Mouse (Mus musculus) liver, adult 2 months (tissue): ENCODE results near the gene Cfap77.

ENCODE experiments used
- CTCF ChIP-seq: fragments of 200-500 bp; IDR thresholded peaks from 2 replicates; pipeline ENCODE4 v1.5.1; 2011; ENCODE audit warnings: low read depth, low read length, control low read depth
- POLR2A ChIP-seq: fragments of 200-500 bp; IDR thresholded peaks from 2 replicates; pipeline ENCODE4 v1.6.1; 2011; ENCODE audit warnings: low read length, control low read depth; ENCODE audit not compliant: insufficient read depth; ENCODE audit errors: extremely low read depth

DNA sequence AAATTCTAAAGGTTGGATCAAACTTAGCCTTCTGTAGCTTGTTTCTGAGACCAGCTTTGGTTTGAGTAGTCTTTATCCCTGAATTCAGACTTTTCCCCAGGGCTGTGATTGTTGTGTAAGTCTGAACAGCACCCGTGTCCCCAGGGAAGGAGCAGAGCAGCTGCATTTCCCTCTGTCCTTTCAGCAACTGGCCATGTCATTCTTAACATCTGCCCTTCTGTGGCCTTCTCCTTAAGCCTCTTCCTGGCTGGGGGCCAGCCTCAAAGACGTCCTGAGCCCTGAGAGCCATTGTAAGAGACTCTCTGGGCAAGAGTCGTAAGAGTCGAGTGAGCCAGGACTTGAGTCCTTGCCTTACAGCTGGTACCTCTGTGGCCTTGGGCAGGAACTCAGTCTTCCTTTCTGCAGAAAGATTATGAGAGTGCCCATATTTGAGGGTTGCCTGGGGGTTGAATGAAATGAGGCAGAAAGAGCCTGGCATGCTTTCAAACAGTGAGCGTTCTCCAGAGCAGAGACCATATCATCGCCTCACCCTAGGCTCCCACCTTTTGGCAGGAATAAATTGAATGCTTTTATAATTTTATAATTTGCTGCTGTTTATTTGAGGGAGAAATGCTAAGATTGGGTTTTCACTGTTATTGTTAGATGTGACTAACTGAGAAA is 171.9 kb downstream of the Cfap77 start:
- TF ChIP-seq POLR2A: no peak
- no peak for TF ChIP-seq CTCF
